In the genomic region with DNA sequence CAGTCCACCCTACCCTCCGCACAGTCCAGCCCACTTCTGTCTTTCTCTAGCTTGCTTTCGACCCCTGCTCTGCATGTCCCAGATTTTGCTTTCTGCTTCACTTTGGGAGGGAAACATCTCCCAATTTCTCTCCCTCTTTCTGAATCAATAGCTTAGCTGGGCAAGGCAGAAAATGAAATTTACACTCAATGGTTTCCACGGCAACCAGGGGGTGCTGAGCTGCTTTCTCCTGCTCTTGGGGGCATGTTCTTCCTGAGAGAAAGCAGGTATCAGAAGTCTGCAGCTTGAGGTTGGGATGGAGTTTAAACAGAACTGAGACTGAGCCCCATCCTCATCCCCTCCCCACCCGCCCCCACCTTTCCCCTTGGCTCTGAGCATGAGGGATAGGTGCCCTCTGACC, we compare ENCODE assay signal across 22 mouse cellular contexts.
DNase-seq lines count a peak whose midpoint lies in the region; ATAC-seq and TF ChIP-seq lines count a peak whose summit lies in the region.
"Had no signal": no experiment of that assay in that cellular context is flagged by ENCODE, and none has a peak within 500 bp of the region (broad histone marks: within the 10 kb centered on the region; RNA-seq: fewer than 3 reads in every experiment).

No protein-coding gene starts in this region.

- no peaks in the 10 kb centered on the region for H3K9me3 ChIP-seq in forebrain, embryonic 14.5 days (replicated peaks; ENCODE audit: control insufficient read depth, low read length)
- H3K9me3 ChIP-seq in forebrain, embryonic 11.5 days (ENCODE audit: control insufficient read depth, low read length): no peaks in the 10 kb centered on the region
- H3K9me3 ChIP-seq in hindbrain, embryonic 12.5 days (replicated peaks): no peaks in the 10 kb centered on the region
- H3K9me3 ChIP-seq in hindbrain, embryonic 14.5 days (ENCODE audit: control insufficient read depth, low read length): no peaks in the 10 kb centered on the region
- no peaks in the 10 kb centered on the region for H3K9me3 ChIP-seq in midbrain, embryonic 14.5 days (ENCODE audit: control insufficient read depth, low read length)
- H3K9me3 ChIP-seq: embryonic facial prominence, embryonic 12.5 days; G1E; heart, embryonic 15.5 days had no signal

- H3K4me3 ChIP-seq in forebrain, embryonic 14.5 days (ENCODE audit: low read depth, low read length): no peak overlapping the region
- H3K4me3 ChIP-seq in forebrain, embryonic 11.5 days (ENCODE audit: low read depth, low read length): no peak overlapping the region
- H3K4me3 ChIP-seq in hindbrain, embryonic 12.5 days: no peak overlapping the region
- H3K4me3 ChIP-seq in hindbrain, embryonic 14.5 days (replicated peaks; ENCODE audit: low read length): no peak overlapping the region
- no peak overlapping the region for H3K4me3 ChIP-seq in midbrain, embryonic 14.5 days (replicated peaks; ENCODE audit: low read depth, low read length)
- H3K4me3 ChIP-seq: embryonic facial prominence, embryonic 12.5 days; heart, adult 2 months; heart, embryonic 15.5 days had no signal

- TF ChIP-seq CTCF in brain, embryonic 14.5 days (IDR thresholded peaks at IDR 0.05; ENCODE audit: borderline replicate concordance, extremely low read depth, insufficient read depth, insufficient read length): no peak

- TF ChIP-seq POLR2A in brain, embryonic 14.5 days (IDR thresholded peaks at IDR 0.05; ENCODE audit: borderline replicate concordance, extremely low read depth, insufficient read depth, insufficient read length, poor library complexity, severe bottlenecking): no peak

- H3K9ac ChIP-seq in forebrain, embryonic 14.5 days (ENCODE audit: low read length): no peak overlapping the region
- no peak overlapping the region for H3K9ac ChIP-seq in forebrain, embryonic 11.5 days (ENCODE audit: low read length)
- H3K9ac ChIP-seq in hindbrain, embryonic 12.5 days: no peak overlapping the region
- H3K9ac ChIP-seq in hindbrain, embryonic 14.5 days: no peak overlapping the region
- H3K9ac ChIP-seq in midbrain, embryonic 14.5 days (replicated peaks; ENCODE audit: low read length): no peak overlapping the region
- H3K9ac ChIP-seq: embryonic facial prominence, embryonic 12.5 days; heart, embryonic 15.5 days had no signal

- no peaks in the 10 kb centered on the region for H3K27me3 ChIP-seq in forebrain, embryonic 14.5 days (replicated peaks; ENCODE audit: control insufficient read depth, insufficient read depth, low read length)
- H3K27me3 ChIP-seq in forebrain, embryonic 11.5 days (ENCODE audit: control insufficient read depth, insufficient read depth, low read length): no peaks in the 10 kb centered on the region
- H3K27me3 ChIP-seq in hindbrain, embryonic 12.5 days: peaks cover 6% of the 10 kb centered on the region; the same call in 1 of the 2 replicates
- H3K27me3 ChIP-seq in hindbrain, embryonic 14.5 days (ENCODE audit: control insufficient read depth, insufficient read depth, low read length): no peaks in the 10 kb centered on the region
- no peaks in the 10 kb centered on the region for H3K27me3 ChIP-seq in midbrain, embryonic 14.5 days (ENCODE audit: control insufficient read depth, insufficient read depth, low read length)
- H3K27me3 ChIP-seq: embryonic facial prominence, embryonic 12.5 days had no signal

- H3K4me2 ChIP-seq in forebrain, embryonic 14.5 days (ENCODE audit: low read length): no peak overlapping the region
- H3K4me2 ChIP-seq in forebrain, embryonic 11.5 days (ENCODE audit: low read depth, low read length, severe bottlenecking): no peak overlapping the region
- no peak overlapping the region for H3K4me2 ChIP-seq in hindbrain, embryonic 12.5 days (replicated peaks)
- H3K4me2 ChIP-seq in hindbrain, embryonic 14.5 days (replicated peaks): no peak overlapping the region
- H3K4me2 ChIP-seq in midbrain, embryonic 14.5 days (ENCODE audit: low read length): no peak overlapping the region
- H3K4me2 ChIP-seq: embryonic facial prominence, embryonic 12.5 days; heart, embryonic 11.5 days; heart, embryonic 15.5 days had no signal

- ATAC-seq in forebrain, embryonic 14.5 days: no peak
- no peak for ATAC-seq in forebrain, embryonic 11.5 days (replicated peaks; ENCODE audit: low FRiP score)
- ATAC-seq in hindbrain, embryonic 12.5 days (ENCODE audit: low FRiP score): no peak
- no peak for ATAC-seq in hindbrain, embryonic 14.5 days (ENCODE audit: low FRiP score)
- no peak for ATAC-seq in midbrain, embryonic 14.5 days (ENCODE audit: low FRiP score, low TSS enrichment)
- ATAC-seq: CD4-positive, CD25-positive, alpha-beta regulatory T cell, adult 4 months; forebrain, embryonic 16.5 days had no signal

- peak; percentile 62 for DNase-seq in forebrain, embryonic 14.5 days (ENCODE audit: low spot score)
- DNase-seq in forebrain, embryonic 11.5 days (ENCODE audit: low spot score): no peak
- DNase-seq in hindbrain, embryonic 14.5 days (ENCODE audit: low spot score): no peak
- peak; percentile 61 for DNase-seq in brain, embryonic 14.5 days (ENCODE audit: low read depth)
- peak; percentile 83 for DNase-seq in midbrain, embryonic 14.5 days
- DNase-seq in adrenal gland, adult 2 months: no peak
- DNase-seq in retina, embryonic 14.5 days (ENCODE audit: low spot score): no peak
- DNase-seq: adrenal gland, postnatal 10 days; B cell, adult 2 months; cerebellum, adult 11-12 months; cerebellum, adult 9-10 months; cerebellum, postnatal 25 days; gastrocnemius, postnatal 14 days; heart, adult 2 months; heart, postnatal 14 days had no signal

- H3K4me1 ChIP-seq in forebrain, embryonic 14.5 days (ENCODE audit: control insufficient read depth, insufficient read depth, low read length): peaks cover 9% of the 10 kb centered on the region
- peaks cover 6% of the 10 kb centered on the region; the same call in 1 of the 2 replicates for H3K4me1 ChIP-seq in forebrain, embryonic 11.5 days (replicated peaks; ENCODE audit: control insufficient read depth, insufficient read depth, low read length)
- peaks cover 28% of the 10 kb centered on the region for H3K4me1 ChIP-seq in hindbrain, embryonic 12.5 days
- H3K4me1 ChIP-seq in hindbrain, embryonic 14.5 days (replicated peaks; ENCODE audit: control insufficient read depth, insufficient read depth, low read length): peaks cover 11% of the 10 kb centered on the region
- H3K4me1 ChIP-seq in midbrain, embryonic 14.5 days (ENCODE audit: control insufficient read depth, insufficient read depth, low read length): peaks cover 30% of the 10 kb centered on the region
- H3K4me1 ChIP-seq: embryonic facial prominence, embryonic 12.5 days had no signal

- no peak overlapping the region for H3K27ac ChIP-seq in forebrain, embryonic 14.5 days (ENCODE audit: low read depth, low read length)
- H3K27ac ChIP-seq in forebrain, embryonic 11.5 days (ENCODE audit: low read depth, low read length): no peak overlapping the region
- 0 out of 2 replicates have a peak overlapping the region, but pooled peaks have one; percentile 19 for H3K27ac ChIP-seq in hindbrain, embryonic 12.5 days
- H3K27ac ChIP-seq in hindbrain, embryonic 14.5 days: no peak overlapping the region
- H3K27ac ChIP-seq in midbrain, embryonic 14.5 days (replicated peaks; ENCODE audit: low read depth, low read length): peak overlapping the region; percentile 57
- H3K27ac ChIP-seq: embryonic facial prominence, embryonic 12.5 days; heart, adult 2 months; heart, embryonic 15.5 days had no signal

- WGBS in forebrain, embryonic 14.5 days: 80% methylated on average over 4 of the region's 4 CpGs
- 75% methylated on average over 4 of the region's 4 CpGs for WGBS in forebrain, embryonic 11.5 days
- 72% methylated on average over 4 of the region's 4 CpGs for WGBS in hindbrain, embryonic 12.5 days
- WGBS in hindbrain, embryonic 14.5 days: 72% methylated on average over 4 of the region's 4 CpGs
- WGBS in midbrain, embryonic 14.5 days: 63% methylated on average over 4 of the region's 4 CpGs

- no peaks in the 10 kb centered on the region for H3K36me3 ChIP-seq in forebrain, embryonic 14.5 days (ENCODE audit: control insufficient read depth, insufficient read depth, low read length)
- H3K36me3 ChIP-seq in forebrain, embryonic 11.5 days (ENCODE audit: control insufficient read depth, insufficient read depth, low read length): no peaks in the 10 kb centered on the region
- H3K36me3 ChIP-seq in hindbrain, embryonic 12.5 days: no peaks in the 10 kb centered on the region
- H3K36me3 ChIP-seq in hindbrain, embryonic 14.5 days (replicated peaks; ENCODE audit: control insufficient read depth, insufficient read depth): no peaks in the 10 kb centered on the region
- no peaks in the 10 kb centered on the region for H3K36me3 ChIP-seq in midbrain, embryonic 14.5 days (ENCODE audit: control insufficient read depth, insufficient read depth, low read length)
- H3K36me3 ChIP-seq: embryonic facial prominence, embryonic 12.5 days; G1E; heart, embryonic 15.5 days had no signal

Comparison
In these comparisons a context has a peak if more than half of its experiments do, and no peak if none do; other contexts are left out.
1. DNase-seq: peak in forebrain, embryonic 14.5 days (single experiment), brain, embryonic 14.5 days (single experiment) and midbrain, embryonic 14.5 days (single experiment); none in forebrain, embryonic 11.5 days (single experiment), hindbrain, embryonic 14.5 days (single experiment), adrenal gland, adult 2 months (single experiment) and retina, embryonic 14.5 days (single experiment).
2. H3K27ac ChIP-seq: peak in hindbrain, embryonic 12.5 days (single experiment) and midbrain, embryonic 14.5 days (single experiment); none in forebrain, embryonic 14.5 days (single experiment), forebrain, embryonic 11.5 days (single experiment) and hindbrain, embryonic 14.5 days (single experiment).